33 mouse cellular contexts compared by ENCODE assay signal in the genomic region with DNA sequence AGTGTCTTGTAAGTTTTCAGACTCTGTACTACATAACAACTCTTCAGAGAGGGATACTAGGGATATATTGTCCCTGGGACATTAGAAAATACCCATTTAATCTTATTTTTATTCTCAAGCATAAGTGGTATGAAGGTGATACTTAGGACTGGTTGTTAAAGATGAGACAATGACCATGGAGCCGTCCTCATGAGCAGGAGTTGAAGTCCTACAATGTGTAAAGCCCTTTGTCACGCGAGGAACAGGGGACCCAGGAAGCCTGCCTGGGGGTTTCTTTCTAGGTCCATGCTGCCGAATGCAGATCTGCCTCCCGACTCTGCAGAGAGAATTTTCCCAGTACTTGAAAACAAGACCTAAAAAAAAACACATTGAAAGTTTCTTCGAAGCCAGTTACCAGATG. TPM values are rescaled to one million over a fixed set of nuclear protein-coding genes. Genes with fewer than 3 reads are reported as not detected.
DNase-seq lines count a peak whose midpoint lies in the region; ATAC-seq and TF ChIP-seq lines count a peak whose summit lies in the region.
"Had no signal": no experiment of that assay in that cellular context is flagged by ENCODE, and none has a peak within 500 bp of the region (broad histone marks: within the 10 kb centered on the region; RNA-seq: fewer than 3 reads in every experiment).

No protein-coding gene starts in this region.

- H3K4me3 ChIP-seq in midbrain, embryonic 14.5 days (replicated peaks; ENCODE audit: low read depth, low read length), result no peak overlapping the region
- no peak overlapping the region for H3K4me3 ChIP-seq in midbrain, postnatal 0 days (ENCODE audit: low read depth, low read length)
- no peak overlapping the region for H3K4me3 ChIP-seq in hindbrain, embryonic 16.5 days (ENCODE audit: low read length)
- H3K4me3 ChIP-seq in kidney, embryonic 14.5 days (ENCODE audit: low read length), result no peak overlapping the region
- H3K4me3 ChIP-seq: embryonic facial prominence, embryonic 10.5 days; embryonic facial prominence, embryonic 15.5 days; gastrocnemius, adult 2 months; heart, adult 2 months; heart, embryonic 13.5 days; kidney, embryonic 15.5 days; left cerebral cortex, adult 2 months; limb, embryonic 12.5 days; liver, embryonic 15.5 days; neural tube, embryonic 12.5 days had no signal

- no peaks in the 10 kb centered on the region for H3K9me3 ChIP-seq in midbrain, embryonic 14.5 days (ENCODE audit: control insufficient read depth, low read length)
- no peaks in the 10 kb centered on the region for H3K9me3 ChIP-seq in midbrain, postnatal 0 days (ENCODE audit: low read length)
- no peaks in the 10 kb centered on the region for H3K9me3 ChIP-seq in hindbrain, embryonic 16.5 days (ENCODE audit: control insufficient read depth, low read length)
- H3K9me3 ChIP-seq in kidney, embryonic 14.5 days (ENCODE audit: control insufficient read depth, low read length), result no peaks in the 10 kb centered on the region
- H3K9me3 ChIP-seq: embryonic facial prominence, embryonic 10.5 days; embryonic facial prominence, embryonic 15.5 days; forebrain, embryonic 15.5 days; heart, embryonic 13.5 days; kidney, embryonic 15.5 days; limb, embryonic 12.5 days; liver, embryonic 15.5 days; neural tube, embryonic 12.5 days had no signal

- peak; percentile 51 for DNase-seq in heart, adult 11 months
- DNase-seq in heart, postnatal 4 days, result no peak
- no peak for DNase-seq in midbrain, embryonic 14.5 days
- no peak for DNase-seq in midbrain, postnatal 0 days (ENCODE audit: low spot score)
- DNase-seq in urinary bladder, adult 2 months (ENCODE audit: low spot score), result no peak
- DNase-seq: adrenal gland, postnatal 10 days; cerebellum, adult 8-10 months; cerebellum, postnatal 25 days; gastrocnemius, adult 2 months; gastrocnemius, postnatal 36 days; heart, adult 2 months; heart, postnatal 10 days; kidney, postnatal 25 days; lung, postnatal 14 days; right cerebral cortex, postnatal 25 days; thymus, postnatal 25 days had no signal

- 0 out of 2 replicates have a peak, but pooled peaks cover 3% of the 10 kb centered on the region for H3K4me1 ChIP-seq in midbrain, embryonic 14.5 days (ENCODE audit: control insufficient read depth, insufficient read depth, low read length)
- no peaks in the 10 kb centered on the region for H3K4me1 ChIP-seq in midbrain, postnatal 0 days (ENCODE audit: insufficient read depth, low read length)
- H3K4me1 ChIP-seq in hindbrain, embryonic 16.5 days (ENCODE audit: control insufficient read depth, insufficient read depth, low read depth, low read length), result peaks cover 9% of the 10 kb centered on the region
- H3K4me1 ChIP-seq in kidney, embryonic 14.5 days (ENCODE audit: control insufficient read depth, insufficient read depth, low read length), result no peaks in the 10 kb centered on the region
- H3K4me1 ChIP-seq: embryonic facial prominence, embryonic 15.5 days; heart, embryonic 13.5 days; kidney, embryonic 15.5 days; limb, embryonic 12.5 days; liver, embryonic 15.5 days had no signal

- H3K9ac ChIP-seq in midbrain, embryonic 14.5 days (replicated peaks; ENCODE audit: low read length), result no peak overlapping the region
- H3K9ac ChIP-seq in midbrain, postnatal 0 days (replicated peaks; ENCODE audit: low read length, poor library complexity, severe bottlenecking), result no peak overlapping the region
- H3K9ac ChIP-seq in hindbrain, embryonic 16.5 days (ENCODE audit: low read depth, low read length), result no peak overlapping the region
- no peak overlapping the region for H3K9ac ChIP-seq in kidney, embryonic 14.5 days (ENCODE audit: low read depth, low read length)
- H3K9ac ChIP-seq: embryonic facial prominence, embryonic 15.5 days; heart, embryonic 13.5 days; kidney, embryonic 15.5 days; limb, embryonic 12.5 days; liver, embryonic 15.5 days; lung, embryonic 14.5 days; neural tube, embryonic 12.5 days had no signal

- WGBS in midbrain, embryonic 14.5 days, result 82% methylated on average over 6 of the region's 6 CpGs
- 87% methylated on average over 6 of the region's 6 CpGs for WGBS in midbrain, postnatal 0 days
- WGBS in hindbrain, embryonic 16.5 days, result 82% methylated on average over 6 of the region's 6 CpGs
- WGBS in kidney, embryonic 14.5 days, result 81% methylated on average over 6 of the region's 6 CpGs

- no peaks in the 10 kb centered on the region for H3K27me3 ChIP-seq in midbrain, embryonic 14.5 days (ENCODE audit: control insufficient read depth, insufficient read depth, low read length)
- no peaks in the 10 kb centered on the region for H3K27me3 ChIP-seq in midbrain, postnatal 0 days (ENCODE audit: insufficient read depth, low read length)
- H3K27me3 ChIP-seq in hindbrain, embryonic 16.5 days (replicated peaks; ENCODE audit: control insufficient read depth, insufficient read depth, low read length), result no peaks in the 10 kb centered on the region
- no peaks in the 10 kb centered on the region for H3K27me3 ChIP-seq in kidney, embryonic 14.5 days (ENCODE audit: control insufficient read depth, insufficient read depth, low read length)
- H3K27me3 ChIP-seq: embryonic facial prominence, embryonic 15.5 days; forebrain, embryonic 15.5 days; heart, embryonic 13.5 days; kidney, embryonic 15.5 days; limb, embryonic 12.5 days; liver, embryonic 15.5 days; neural tube, embryonic 12.5 days; Patski had no signal

- ATAC-seq in midbrain, embryonic 14.5 days (ENCODE audit: low FRiP score, low TSS enrichment), result no peak
- no peak for ATAC-seq in midbrain, postnatal 0 days (ENCODE audit: low FRiP score)
- ATAC-seq in hindbrain, embryonic 16.5 days, result no peak
- ATAC-seq in kidney, embryonic 14.5 days (ENCODE audit: low FRiP score, low TSS enrichment), result no peak
- ATAC-seq: intestine, postnatal 0 days; Patski had no signal

- no peak for TF ChIP-seq CTCF in midbrain, postnatal 0 days (IDR thresholded peaks at IDR 0.05)

- peak overlapping the region; percentile 65; the same call in 1 of the 2 replicates for H3K27ac ChIP-seq in midbrain, embryonic 14.5 days (replicated peaks; ENCODE audit: low read depth, low read length)
- no peak overlapping the region for H3K27ac ChIP-seq in midbrain, postnatal 0 days (ENCODE audit: low read depth, low read length)
- peak overlapping the region; percentile 62; the same call in 1 of the 2 replicates for H3K27ac ChIP-seq in hindbrain, embryonic 16.5 days (ENCODE audit: low read depth, low read length)
- no peak overlapping the region for H3K27ac ChIP-seq in kidney, embryonic 14.5 days (ENCODE audit: low read depth, low read length)
- H3K27ac ChIP-seq: embryonic facial prominence, embryonic 10.5 days; embryonic facial prominence, embryonic 15.5 days; gastrocnemius, adult 2 months; heart, adult 2 months; heart, embryonic 13.5 days; kidney, embryonic 15.5 days; limb, embryonic 12.5 days; liver, embryonic 15.5 days had no signal

- peaks cover 4% of the 10 kb centered on the region; the same call in 1 of the 2 replicates for H3K36me3 ChIP-seq in midbrain, embryonic 14.5 days (ENCODE audit: control insufficient read depth, insufficient read depth, low read length)
- H3K36me3 ChIP-seq in midbrain, postnatal 0 days (ENCODE audit: insufficient read depth, low read length), result no peaks in the 10 kb centered on the region
- H3K36me3 ChIP-seq in hindbrain, embryonic 16.5 days (ENCODE audit: control insufficient read depth, insufficient read depth, low read length), result no peaks in the 10 kb centered on the region
- H3K36me3 ChIP-seq in kidney, embryonic 14.5 days (ENCODE audit: control insufficient read depth, insufficient read depth, low read length), result no peaks in the 10 kb centered on the region
- H3K36me3 ChIP-seq: embryonic facial prominence, embryonic 10.5 days; embryonic facial prominence, embryonic 15.5 days; forebrain, embryonic 15.5 days; kidney, embryonic 15.5 days; limb, embryonic 12.5 days; liver, embryonic 15.5 days; neural tube, embryonic 12.5 days had no signal

- H3K4me2 ChIP-seq in midbrain, embryonic 14.5 days (ENCODE audit: low read length), result no peak overlapping the region
- H3K4me2 ChIP-seq in midbrain, postnatal 0 days (ENCODE audit: low read depth, low read length, poor library complexity, severe bottlenecking), result no peak overlapping the region
- H3K4me2 ChIP-seq in hindbrain, embryonic 16.5 days (ENCODE audit: low read length), result no peak overlapping the region
- no peak overlapping the region for H3K4me2 ChIP-seq in kidney, embryonic 14.5 days (replicated peaks; ENCODE audit: low read depth, low read length)
- H3K4me2 ChIP-seq: embryonic facial prominence, embryonic 15.5 days; heart, embryonic 13.5 days; kidney, embryonic 15.5 days; limb, embryonic 12.5 days; liver, embryonic 15.5 days; lung, embryonic 14.5 days; midbrain, embryonic 11.5 days had no signal

RNA-seq across cellular contexts. Expression of a gene that starts 55.1 kb away (rescaled TPM):
- total RNA-seq in heart, postnatal 4 days (2021), result not detected
- polyA plus RNA-seq in midbrain, embryonic 14.5 days (2014; fragmentation: Nextera tagmentation; extraction: Ambion mirVana), result 12.7 and 13.1 TPM in 2 replicates
- 3.7 and 8.2 TPM in 2 replicates for total RNA-seq in midbrain, postnatal 0 days (2014; rRNA removed)
- 4.6 and 7.1 TPM in 2 replicates for polyA plus RNA-seq in midbrain, postnatal 0 days (2015; fragmentation: Nextera tagmentation; extraction: Ambion mirVana)
- polyA plus RNA-seq in hindbrain, embryonic 16.5 days (2015; fragmentation: Nextera tagmentation; extraction: Ambion mirVana), result 192 and 201 TPM in 2 replicates
- polyA plus RNA-seq in urinary bladder, adult 2 months (2012; rRNA removed), result not detected in 2 replicates
- polyA plus RNA-seq in kidney, embryonic 14.5 days (2014; fragmentation: Nextera tagmentation; extraction: Ambion mirVana), result 5.5 and 5.7 TPM in 2 replicates
- total RNA-seq: adrenal gland, postnatal 10 days; gastrocnemius, adult 2 months; gastrocnemius, postnatal 36 days; heart, postnatal 10 days; liver, adult 2 months; MEL had no signal
- polyA plus RNA-seq: heart, adult 2 months; heart, embryonic 13.5 days; intestine, postnatal 0 days; liver, adult 2 months; liver, embryonic 15.5 days; Patski had no signal

Comparison
In these comparisons a context has a peak if more than half of its experiments do, and no peak if none do; other contexts are left out.
1. H3K27ac ChIP-seq: peak in midbrain, embryonic 14.5 days (single experiment) and hindbrain, embryonic 16.5 days (single experiment); none in midbrain, postnatal 0 days (single experiment) and kidney, embryonic 14.5 days (single experiment).
2. RNA of a gene that starts 55.1 kb away (polyA plus RNA-seq): 192 to 201 TPM in hindbrain, embryonic 16.5 days; 12.7 to 13.1 TPM in midbrain, embryonic 14.5 days, 5.5 to 5.7 TPM in kidney, embryonic 14.5 days, 4.6 to 7.1 TPM in midbrain, postnatal 0 days and not detected in urinary bladder, adult 2 months; every median in the first group is over 10 times any median in the second.